11 mouse cellular contexts compared by ENCODE assay signal in genomic region chr9:90237232-90238062, GRCm38 (mm10). TPM values are rescaled to one million over a fixed set of nuclear protein-coding genes. Genes with fewer than 3 reads are reported as not detected.
DNase-seq lines count a peak whose midpoint lies in the region; ATAC-seq and TF ChIP-seq lines count a peak whose summit lies in the region.
"Had no signal": no experiment of that assay in that cellular context is flagged by ENCODE, and none has a peak within 500 bp of the region (broad histone marks: within the 10 kb centered on the region; RNA-seq: fewer than 3 reads in every experiment).

No protein-coding gene starts in this region.

- no peaks in the 10 kb centered on the region for H3K9me3 ChIP-seq in lung, embryonic 15.5 days
- H3K9me3 ChIP-seq in stomach, embryonic 16.5 days (replicated peaks; ENCODE audit: control insufficient read depth, low read length): no peaks in the 10 kb centered on the region

- peaks cover 13% of the 10 kb centered on the region for H3K4me1 ChIP-seq in lung, embryonic 15.5 days
- peaks cover 7% of the 10 kb centered on the region for H3K4me1 ChIP-seq in liver, adult 2 months (ENCODE audit: control insufficient read depth, insufficient read depth, low read length)
- H3K4me1 ChIP-seq in stomach, embryonic 16.5 days (ENCODE audit: control insufficient read depth, insufficient read depth, low read length): peaks cover 10% of the 10 kb centered on the region; the same call in 1 of the 2 replicates

- WGBS in lung, embryonic 15.5 days: 65% methylated on average over 9 of the region's 9 CpGs
- WGBS in liver, adult 2 months: 86% methylated on average over 9 of the region's 9 CpGs
- 72% methylated on average over 9 of the region's 9 CpGs for WGBS in stomach, embryonic 16.5 days

- no peak for TF ChIP-seq CTCF in liver, adult 2 months (IDR thresholded peaks at IDR 0.05; ENCODE audit: low read depth, low read length)

- no peak overlapping the region for H3K4me2 ChIP-seq in lung, embryonic 15.5 days
- no peak overlapping the region for H3K4me2 ChIP-seq in stomach, embryonic 16.5 days (ENCODE audit: low read depth, low read length)

- no peak for DNase-seq in lung, postnatal 36 days
- DNase-seq in c-Kit-positive CD71-negative TER-119-negative erythroid progenitor cells, embryonic 14.5 days (ENCODE audit: low read depth): peak; percentile 72
- DNase-seq in liver, adult 2 months (ENCODE audit: extremely low read depth, low read depth, low spot score): no peak
- no peak for DNase-seq in adrenal gland, adult (ENCODE audit: inconsistent age in 2 of 2, low spot score in 1 of 2)
- DNase-seq: cerebellum, adult 9-10 months; lung, adult 2 months; retina, postnatal 1 day had no signal

- H3K36me3 ChIP-seq in lung, embryonic 15.5 days: peaks cover 21% of the 10 kb centered on the region; the same call in 1 of the 2 replicates
- H3K36me3 ChIP-seq in liver, adult 2 months (ENCODE audit: control insufficient read depth, insufficient read depth, low read length): peaks cover 31% of the 10 kb centered on the region
- H3K36me3 ChIP-seq in stomach, embryonic 16.5 days (ENCODE audit: control insufficient read depth, insufficient read depth, low read length): peaks cover 11% of the 10 kb centered on the region; the same call in 1 of the 2 replicates

- no peak for TF ChIP-seq POLR2A in liver, adult 2 months (IDR thresholded peaks at IDR 0.05; ENCODE audit: extremely low read depth, insufficient read depth, low read length)

- no peak overlapping the region for H3K9ac ChIP-seq in lung, embryonic 15.5 days
- no peak overlapping the region for H3K9ac ChIP-seq in liver, adult 2 months (ENCODE audit: low read depth, low read length)
- H3K9ac ChIP-seq in stomach, embryonic 16.5 days (ENCODE audit: low read length): no peak overlapping the region; the same call in 1 of the 2 replicates

- H3K27ac ChIP-seq in lung, embryonic 15.5 days: 0 out of 2 replicates have a peak overlapping the region, but pooled peaks have one; percentile 0
- peak overlapping the region; percentile 40 for H3K27ac ChIP-seq in liver, adult 2 months (replicated peaks; ENCODE audit: insufficient read depth, low read depth, low read length)
- peak overlapping the region; percentile 12; the same call in 1 of the 2 replicates for H3K27ac ChIP-seq in stomach, embryonic 16.5 days (ENCODE audit: low read length)
- H3K27ac ChIP-seq: kidney, postnatal 0 days had no signal

- ATAC-seq in lung, embryonic 15.5 days (ENCODE audit: borderline replicate concordance, extremely low read depth, low FRiP score, low TSS enrichment): peak; percentile 70; the same call in 1 of the 2 replicates
- ATAC-seq in stomach, embryonic 16.5 days (ENCODE audit: insufficient read depth, low FRiP score): peak; percentile 60
- no peak for ATAC-seq in cerebellum, adult (ENCODE audit: insufficient number of reproducible peaks, low FRiP score, low TSS enrichment)

- H3K79me2 ChIP-seq in liver, adult 2 months (ENCODE audit: control insufficient read depth, insufficient read depth, low read length): peaks cover 26% of the 10 kb centered on the region; the same call in 1 of the 2 replicates

- no peaks in the 10 kb centered on the region for H3K27me3 ChIP-seq in lung, embryonic 15.5 days
- no peaks in the 10 kb centered on the region for H3K27me3 ChIP-seq in liver, adult 2 months (ENCODE audit: control insufficient read depth, insufficient read depth, low read length)
- H3K27me3 ChIP-seq in stomach, embryonic 16.5 days (ENCODE audit: control insufficient read depth, insufficient read depth, low read length): no peaks in the 10 kb centered on the region

- no peak overlapping the region for H3K4me3 ChIP-seq in lung, embryonic 15.5 days
- no peak overlapping the region for H3K4me3 ChIP-seq in liver, adult 2 months (ENCODE audit: insufficient read depth, low read depth, low read length)
- no peak overlapping the region for H3K4me3 ChIP-seq in stomach, embryonic 16.5 days (replicated peaks; ENCODE audit: low read length)

RNA-seq across cellular contexts. Expression of gene Tbc1d2b, which starts 33.2 kb away (rescaled TPM):
- 20.9 and 22.7 TPM in 2 replicates for polyA plus RNA-seq in lung, embryonic 15.5 days (2015; fragmentation: Nextera tagmentation; extraction: Ambion mirVana)
- 14.1 and 22.1 TPM in 2 replicates for total RNA-seq in liver, adult 2 months (2014; rRNA removed)
- polyA plus RNA-seq in liver, adult 2 months (2012; rRNA removed): 12.7 and 16.9 TPM in 2 replicates
- 15.1 and 15.4 TPM in 2 replicates for polyA plus RNA-seq in stomach, embryonic 16.5 days (2015; fragmentation: Nextera tagmentation; extraction: Ambion mirVana)
